In the genomic region with DNA sequence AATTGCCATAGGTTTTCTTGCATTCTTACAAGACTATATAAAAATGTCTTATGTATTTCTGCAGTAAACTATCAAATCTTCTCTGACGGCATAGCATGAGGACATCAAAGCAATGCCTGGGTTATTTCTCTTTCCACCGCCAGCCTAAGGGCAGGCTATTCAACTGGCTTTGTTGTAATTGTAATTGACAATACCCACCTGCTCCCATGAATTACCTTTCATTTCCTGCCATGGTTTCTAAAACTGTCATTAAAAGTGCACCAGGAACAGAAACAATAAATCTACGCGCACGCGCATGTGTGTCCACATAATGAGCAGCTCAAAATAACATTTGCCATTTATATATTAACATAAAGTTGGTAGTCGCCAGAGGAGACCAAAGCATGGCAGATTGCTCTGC, we compare ENCODE assay signal across 20 mouse cellular contexts. TPM values are rescaled to one million over a fixed set of nuclear protein-coding genes. Genes with fewer than 3 reads are reported as not detected.
DNase-seq lines count a peak whose midpoint lies in the region; ATAC-seq and TF ChIP-seq lines count a peak whose summit lies in the region.
"Had no signal": no experiment of that assay in that cellular context is flagged by ENCODE, and none has a peak within 500 bp of the region (broad histone marks: within the 10 kb centered on the region; RNA-seq: fewer than 3 reads in every experiment).

No protein-coding gene starts in this region.

- no peaks in the 10 kb centered on the region for H3K36me3 ChIP-seq in forebrain, postnatal 0 days (ENCODE audit: insufficient read depth)
- no peaks in the 10 kb centered on the region for H3K36me3 ChIP-seq in forebrain, embryonic 15.5 days
- no peaks in the 10 kb centered on the region for H3K36me3 ChIP-seq in neural tube, embryonic 11.5 days (ENCODE audit: control insufficient read depth, insufficient read depth, low read length)
- H3K36me3 ChIP-seq in limb, embryonic 11.5 days (ENCODE audit: control insufficient read depth, insufficient read depth, low read length) = no peaks in the 10 kb centered on the region
- H3K36me3 ChIP-seq: embryonic facial prominence, embryonic 10.5 days; heart, embryonic 13.5 days; hindbrain, embryonic 15.5 days had no signal

- H3K27ac ChIP-seq in forebrain, postnatal 0 days (ENCODE audit: low read depth, low read length) = no peak overlapping the region
- H3K27ac ChIP-seq in forebrain, embryonic 15.5 days (replicated peaks) = no peak overlapping the region
- no peak overlapping the region for H3K27ac ChIP-seq in neural tube, embryonic 11.5 days (ENCODE audit: low read depth, low read length)
- no peak overlapping the region for H3K27ac ChIP-seq in limb, embryonic 11.5 days (replicated peaks; ENCODE audit: low read depth, low read length)
- H3K27ac ChIP-seq in left cerebral cortex, adult 2 months = no peak overlapping the region
- H3K27ac ChIP-seq: embryonic facial prominence, embryonic 10.5 days; gastrocnemius, adult 2 months; heart, embryonic 13.5 days; hindbrain, embryonic 15.5 days had no signal

- H3K4me2 ChIP-seq in forebrain, postnatal 0 days (ENCODE audit: low read depth) = no peak overlapping the region
- H3K4me2 ChIP-seq in forebrain, embryonic 15.5 days (replicated peaks) = no peak overlapping the region
- H3K4me2 ChIP-seq in neural tube, embryonic 11.5 days (ENCODE audit: low read depth) = no peak overlapping the region
- no peak overlapping the region for H3K4me2 ChIP-seq in limb, embryonic 11.5 days (ENCODE audit: low read depth, severe bottlenecking)
- H3K4me2 ChIP-seq: heart, embryonic 13.5 days had no signal

- peaks cover 3% of the 10 kb centered on the region; the same call in 1 of the 2 replicates for H3K4me1 ChIP-seq in forebrain, postnatal 0 days (ENCODE audit: insufficient read depth)
- peaks cover 19% of the 10 kb centered on the region; the same call in 1 of the 2 replicates for H3K4me1 ChIP-seq in forebrain, embryonic 15.5 days
- H3K4me1 ChIP-seq in neural tube, embryonic 11.5 days (ENCODE audit: control insufficient read depth, insufficient read depth, low read length) = no peaks in the 10 kb centered on the region
- no peaks in the 10 kb centered on the region for H3K4me1 ChIP-seq in limb, embryonic 11.5 days (ENCODE audit: control insufficient read depth, insufficient read depth, low read length)

- intact Hi-C loops in left cerebral cortex, adult 2 months (cut with DNase I) = loop anchor here (5.0 to 10.0 kb wide), 2 partner anchors 489 to 772 kb away; no protein-coding TSS in a partner anchor

- TF ChIP-seq CTCF in forebrain, postnatal 0 days (IDR thresholded peaks at IDR 0.05; ENCODE audit: low read depth) = no peak
- TF ChIP-seq CTCF in left cerebral cortex, adult 2 months (IDR thresholded peaks at IDR 0.05) = no peak

- 40% methylated on average over 7 of the region's 7 CpGs for WGBS in forebrain, postnatal 0 days
- 40% methylated on average over 7 of the region's 7 CpGs for WGBS in forebrain, embryonic 15.5 days
- WGBS in neural tube, embryonic 11.5 days = 65% methylated on average over 7 of the region's 7 CpGs
- 45% methylated on average over 7 of the region's 7 CpGs for WGBS in limb, embryonic 11.5 days

- H3K27me3 ChIP-seq in forebrain, postnatal 0 days (ENCODE audit: insufficient read depth, low read length) = no peaks in the 10 kb centered on the region
- H3K27me3 ChIP-seq in forebrain, embryonic 15.5 days = no peaks in the 10 kb centered on the region
- H3K27me3 ChIP-seq in neural tube, embryonic 11.5 days (ENCODE audit: control insufficient read depth, insufficient read depth, low read length) = no peaks in the 10 kb centered on the region
- no peaks in the 10 kb centered on the region for H3K27me3 ChIP-seq in limb, embryonic 11.5 days (ENCODE audit: control insufficient read depth, insufficient read depth, low read length)
- H3K27me3 ChIP-seq: heart, embryonic 13.5 days; hindbrain, embryonic 15.5 days had no signal

- DNase-seq in forebrain, postnatal 0 days = peak; percentile 19
- DNase-seq in neural tube, embryonic 11.5 days (ENCODE audit: low spot score) = peak; percentile 16
- DNase-seq in neural tube, embryonic 10.5 days (ENCODE audit: extremely low spot score, low spot score) = no peak
- DNase-seq in forelimb bud, embryonic 11.5 days (ENCODE audit: low read depth, low spot score) = peak; percentile 43
- peak; percentile 24 for DNase-seq in limb, embryonic 11.5 days (ENCODE audit: low spot score)
- no peak for DNase-seq in left cerebral cortex, adult 2 months (ENCODE audit: extremely low spot score in 1 of 2, low spot score in 2 of 2)
- no peak for DNase-seq in thymus, postnatal 36 days
- DNase-seq: adrenal gland, adult 2 months; adrenal gland, postnatal 25 days; cerebellum, adult 2 months; gastrocnemius, adult 2 months; gastrocnemius, postnatal 25 days; heart, postnatal 36 days had no signal

- no peak overlapping the region for H3K9ac ChIP-seq in forebrain, postnatal 0 days
- no peak overlapping the region for H3K9ac ChIP-seq in forebrain, embryonic 15.5 days (replicated peaks)
- H3K9ac ChIP-seq in neural tube, embryonic 11.5 days (ENCODE audit: low read length) = no peak overlapping the region
- H3K9ac ChIP-seq in limb, embryonic 11.5 days (ENCODE audit: low read length) = no peak overlapping the region
- H3K9ac ChIP-seq: heart, embryonic 13.5 days; hindbrain, embryonic 15.5 days had no signal

- no peak overlapping the region for H3K4me3 ChIP-seq in forebrain, postnatal 0 days (ENCODE audit: low read depth, low read length)
- no peak overlapping the region for H3K4me3 ChIP-seq in forebrain, embryonic 15.5 days
- no peak overlapping the region for H3K4me3 ChIP-seq in neural tube, embryonic 11.5 days (ENCODE audit: low read depth, low read length)
- no peak overlapping the region for H3K4me3 ChIP-seq in limb, embryonic 11.5 days (ENCODE audit: low read depth, low read length)
- no peak overlapping the region for H3K4me3 ChIP-seq in left cerebral cortex, adult 2 months
- H3K4me3 ChIP-seq: embryonic facial prominence, embryonic 10.5 days; gastrocnemius, adult 2 months; heart, embryonic 13.5 days; hindbrain, embryonic 15.5 days had no signal

- no peaks in the 10 kb centered on the region for H3K9me3 ChIP-seq in forebrain, postnatal 0 days (ENCODE audit: low read length)
- no peaks in the 10 kb centered on the region for H3K9me3 ChIP-seq in forebrain, embryonic 15.5 days
- no peaks in the 10 kb centered on the region for H3K9me3 ChIP-seq in neural tube, embryonic 11.5 days (ENCODE audit: control insufficient read depth, low read length)
- H3K9me3 ChIP-seq in limb, embryonic 11.5 days (ENCODE audit: control insufficient read depth, low read length) = no peaks in the 10 kb centered on the region
- H3K9me3 ChIP-seq: embryonic facial prominence, embryonic 10.5 days; heart, embryonic 13.5 days; hindbrain, embryonic 15.5 days had no signal

- no peak for ATAC-seq in forebrain, postnatal 0 days
- ATAC-seq in forebrain, embryonic 15.5 days (replicated peaks) = no peak
- ATAC-seq in neural tube, embryonic 11.5 days (ENCODE audit: insufficient read depth, low FRiP score, low TSS enrichment) = peak; percentile 45
- no peak for ATAC-seq in limb, embryonic 11.5 days (ENCODE audit: insufficient number of reproducible peaks, low FRiP score, low TSS enrichment, low read depth)
- ATAC-seq: forebrain, embryonic 16.5 days had no signal

RNA-seq across cellular contexts. Expression of a gene that starts 1.2 kb away (rescaled TPM):
- 51.2 and 58.5 TPM in 2 replicates for total RNA-seq in forebrain, postnatal 0 days (2014; rRNA removed)
- polyA plus RNA-seq in forebrain, postnatal 0 days (2015; fragmentation: Nextera tagmentation; extraction: Ambion mirVana) = 29.7 and 34.1 TPM in 2 replicates
- polyA plus RNA-seq in forebrain, embryonic 15.5 days (2015; fragmentation: Nextera tagmentation; extraction: Ambion mirVana) = 32.7 and 34.6 TPM in 2 replicates
- 10.4 and 11.6 TPM in 2 replicates for polyA plus RNA-seq in neural tube, embryonic 11.5 days (2014; fragmentation: Nextera tagmentation; extraction: Ambion mirVana)
- 0.21 and 0.92 TPM in 2 replicates for polyA plus RNA-seq in limb, embryonic 11.5 days (2014; fragmentation: Nextera tagmentation; extraction: Ambion mirVana)
- total RNA-seq in left cerebral cortex, adult 2 months (2021) = 10 to 100 TPM; 17.9 to 19.2 TPM
- total RNA-seq: gastrocnemius, adult 2 months; gastrocnemius, postnatal 25 days; granulocyte monocyte progenitor cell, adult 5-6 weeks had no signal
- polyA plus RNA-seq: heart, postnatal 0 days had no signal

Comparison
In these comparisons a context has a peak if more than half of its experiments do, and no peak if none do; other contexts are left out.
1. DNase-seq: peak in forebrain, postnatal 0 days (single experiment), neural tube, embryonic 11.5 days (single experiment), forelimb bud, embryonic 11.5 days (single experiment) and limb, embryonic 11.5 days (single experiment); none in neural tube, embryonic 10.5 days (single experiment), left cerebral cortex, adult 2 months (0 of 2) and thymus, postnatal 36 days (0 of 2).